Mouse (Mus musculus) cerebellum, postnatal 10 days (tissue): Measurements from ENCODE around the gene Scyl2.

ENCODE experiments used
- DNase-seq, 2 experiments: peaks; one replicate each; pipeline ENCODE4 v3.0.0; 2021; ENCODE audit warnings: mixed read lengths in 2 of 2

Gene Scyl2

GRCm38 (mm10) chr10:89592797-89593196 lies 93.3 kb downstream of the Scyl2 start:
- peak in 1 of 2 experiments; percentile 13 for DNase-seq

DNA sequence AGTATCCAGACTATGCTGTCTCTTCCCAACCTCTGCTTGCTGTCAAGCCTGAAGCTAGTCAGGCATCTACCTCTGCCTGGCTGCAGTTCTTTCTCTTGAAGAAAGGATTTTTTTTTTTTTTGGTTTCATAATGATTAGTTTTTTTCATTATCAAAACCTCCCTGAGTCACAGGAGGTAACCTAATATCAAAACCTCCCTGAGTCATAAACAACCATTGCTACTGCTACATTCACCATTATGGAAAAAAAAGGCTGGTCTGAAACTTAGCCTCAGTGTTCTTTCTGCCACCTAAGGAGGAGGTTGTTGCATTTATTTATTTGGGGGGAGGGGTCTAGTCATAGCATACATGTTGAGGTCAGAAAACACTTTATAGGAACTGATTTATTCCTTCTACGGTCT lies 96.2 kb downstream of the Scyl2 start:
- no peak for DNase-seq
